In genomic region chr16:92928201-92928600, GRCm38 (mm10) we compare ENCODE assay signal across 15 mouse cellular contexts.
A peak's percentile ranks its signal among the peaks of the same experiment; 100 is the strongest.
DNase-seq lines count a peak whose midpoint lies in the region; ATAC-seq and TF ChIP-seq lines count a peak whose summit lies in the region.
"Had no signal": no experiment of that assay in that cellular context is flagged by ENCODE, and none has a peak within 500 bp of the region (broad histone marks: within the 10 kb centered on the region; RNA-seq: fewer than 3 reads in every experiment).

No protein-coding gene starts in this region.

- no peak overlapping the region for H3K9ac ChIP-seq in embryonic facial prominence, embryonic 14.5 days (ENCODE audit: low read depth, low read length)
- no peak overlapping the region for H3K9ac ChIP-seq in neural tube, embryonic 11.5 days (ENCODE audit: low read length)
- no peak overlapping the region for H3K9ac ChIP-seq in liver, postnatal 0 days (replicated peaks)
- H3K9ac ChIP-seq: forebrain, embryonic 12.5 days; neural tube, embryonic 12.5 days had no signal

- TF ChIP-seq EP300 in liver, postnatal 0 days (IDR thresholded peaks at IDR 0.05; ENCODE audit: low read depth): no peak

- ATAC-seq in CD4-positive, CD25-positive, alpha-beta regulatory T cell, adult 4 months: peak; percentile 76
- ATAC-seq in embryonic facial prominence, embryonic 14.5 days (ENCODE audit: low read depth): peak; percentile 68; the same call in 1 of the 2 replicates
- no peak for ATAC-seq in neural tube, embryonic 11.5 days (ENCODE audit: insufficient read depth, low FRiP score, low TSS enrichment)
- ATAC-seq in liver, postnatal 0 days: no peak

- peak; percentile 62 to 74 for DNase-seq in cerebellum, postnatal 10 days
- DNase-seq in cerebellum, adult 2 months: no peak
- peak; percentile 58 for DNase-seq in embryonic facial prominence, embryonic 14.5 days (ENCODE audit: low spot score)
- peak; percentile 14 for DNase-seq in neural tube, embryonic 11.5 days (ENCODE audit: low spot score)
- no peak for DNase-seq in layer of hippocampus, adult 9-10 months (ENCODE audit: low spot score)
- no peak for DNase-seq in liver, postnatal 0 days
- DNase-seq in layer of hippocampus, adult 8-10 months (ENCODE audit: low spot score in 2 of 2): no peak
- DNase-seq: adrenal gland, postnatal 10 days; cerebellum, adult 11-12 months; gastrocnemius, postnatal 36 days; heart, postnatal 36 days had no signal

- 35% methylated on average over 7 of the region's 7 CpGs for WGBS in cerebellum, adult 2 months
- 26% methylated on average over 7 of the region's 7 CpGs for WGBS in embryonic facial prominence, embryonic 14.5 days
- 39% methylated on average over 6 of the region's 7 CpGs for WGBS in neural tube, embryonic 11.5 days
- 39% methylated on average over 7 of the region's 7 CpGs for WGBS in liver, postnatal 0 days (ENCODE audit: insufficient replicate concordance)

- H3K9me3 ChIP-seq in embryonic facial prominence, embryonic 14.5 days (ENCODE audit: control insufficient read depth, low read length): no peaks in the 10 kb centered on the region
- no peaks in the 10 kb centered on the region for H3K9me3 ChIP-seq in neural tube, embryonic 11.5 days (ENCODE audit: control insufficient read depth, low read length)
- no peaks in the 10 kb centered on the region for H3K9me3 ChIP-seq in liver, postnatal 0 days (ENCODE audit: low read length)
- H3K9me3 ChIP-seq: forebrain, embryonic 12.5 days; neural tube, embryonic 12.5 days had no signal

- H3K27ac ChIP-seq in cerebellum, adult 2 months (ENCODE audit: insufficient read depth, low read length): no peak overlapping the region
- H3K27ac ChIP-seq in embryonic facial prominence, embryonic 14.5 days (replicated peaks; ENCODE audit: low read depth, low read length): no peak overlapping the region
- no peak overlapping the region for H3K27ac ChIP-seq in neural tube, embryonic 11.5 days (ENCODE audit: low read depth, low read length)
- no peak overlapping the region for H3K27ac ChIP-seq in liver, postnatal 0 days (ENCODE audit: low read depth)
- H3K27ac ChIP-seq: forebrain, embryonic 12.5 days; kidney, postnatal 0 days; neural tube, embryonic 12.5 days had no signal

- H3K4me2 ChIP-seq in embryonic facial prominence, embryonic 14.5 days (ENCODE audit: low read depth, low read length): no peak overlapping the region
- H3K4me2 ChIP-seq in neural tube, embryonic 11.5 days (ENCODE audit: low read depth): no peak overlapping the region
- H3K4me2 ChIP-seq in liver, postnatal 0 days (ENCODE audit: low read depth, low read length): no peak overlapping the region
- H3K4me2 ChIP-seq: forebrain, embryonic 12.5 days; neural tube, embryonic 12.5 days had no signal

- H3K36me3 ChIP-seq in embryonic facial prominence, embryonic 14.5 days (ENCODE audit: control insufficient read depth, insufficient read depth, low read length): no peaks in the 10 kb centered on the region
- no peaks in the 10 kb centered on the region for H3K36me3 ChIP-seq in neural tube, embryonic 11.5 days (ENCODE audit: control insufficient read depth, insufficient read depth, low read length)
- no peaks in the 10 kb centered on the region for H3K36me3 ChIP-seq in liver, postnatal 0 days (replicated peaks; ENCODE audit: insufficient read depth, low read length)
- H3K36me3 ChIP-seq: forebrain, embryonic 12.5 days; neural tube, embryonic 12.5 days had no signal

- TF ChIP-seq POLR2A in cerebellum, adult 2 months (IDR thresholded peaks at IDR 0.05; ENCODE audit: borderline replicate concordance, insufficient read depth, low read length): no peak

- H3K27me3 ChIP-seq in cerebellum, adult 2 months (ENCODE audit: control insufficient read depth, insufficient read depth, low read length): no peaks in the 10 kb centered on the region
- H3K27me3 ChIP-seq in embryonic facial prominence, embryonic 14.5 days (replicated peaks; ENCODE audit: control insufficient read depth, insufficient read depth, low read length): no peaks in the 10 kb centered on the region; the same call in 1 of the 2 replicates
- H3K27me3 ChIP-seq in neural tube, embryonic 11.5 days (ENCODE audit: control insufficient read depth, insufficient read depth, low read length): no peaks in the 10 kb centered on the region
- H3K27me3 ChIP-seq in liver, postnatal 0 days (ENCODE audit: insufficient read depth, low read length): no peaks in the 10 kb centered on the region
- H3K27me3 ChIP-seq: forebrain, embryonic 12.5 days; neural tube, embryonic 12.5 days had no signal

- TF ChIP-seq CTCF in cerebellum, adult 2 months (IDR thresholded peaks at IDR 0.05; ENCODE audit: borderline replicate concordance, insufficient read depth, low read depth, low read length): no peak
- TF ChIP-seq CTCF in liver, postnatal 0 days (IDR thresholded peaks at IDR 0.05; ENCODE audit: low read depth): no peak

- H3K4me3 ChIP-seq in cerebellum, adult 2 months (replicated peaks; ENCODE audit: insufficient read depth, low read depth, low read length): no peak overlapping the region
- H3K4me3 ChIP-seq in embryonic facial prominence, embryonic 14.5 days (ENCODE audit: low read depth, low read length): no peak overlapping the region
- H3K4me3 ChIP-seq in neural tube, embryonic 11.5 days (ENCODE audit: low read depth, low read length): no peak overlapping the region
- H3K4me3 ChIP-seq in liver, postnatal 0 days (ENCODE audit: low read depth, low read length): no peak overlapping the region
- H3K4me3 ChIP-seq: forebrain, embryonic 12.5 days; neural tube, embryonic 12.5 days had no signal

- H3K4me1 ChIP-seq in cerebellum, adult 2 months (ENCODE audit: control insufficient read depth, insufficient read depth, low read length): peaks cover 7% of the 10 kb centered on the region; the same call in 1 of the 2 replicates
- peaks cover 11% of the 10 kb centered on the region for H3K4me1 ChIP-seq in embryonic facial prominence, embryonic 14.5 days (ENCODE audit: control insufficient read depth, insufficient read depth, low read length)
- H3K4me1 ChIP-seq in neural tube, embryonic 11.5 days (ENCODE audit: control insufficient read depth, insufficient read depth, low read length): no peaks in the 10 kb centered on the region
- H3K4me1 ChIP-seq in liver, postnatal 0 days (ENCODE audit: insufficient read depth): no peaks in the 10 kb centered on the region
- H3K4me1 ChIP-seq: forebrain, embryonic 12.5 days; neural tube, embryonic 12.5 days had no signal

Comparison
In these comparisons a context has a peak if more than half of its experiments do, and no peak if none do; other contexts are left out.
1. DNase-seq: peak in cerebellum, postnatal 10 days (2 of 2), embryonic facial prominence, embryonic 14.5 days (single experiment) and neural tube, embryonic 11.5 days (single experiment); none in cerebellum, adult 2 months (0 of 2), layer of hippocampus, adult 9-10 months (single experiment), liver, postnatal 0 days (single experiment) and layer of hippocampus, adult 8-10 months (0 of 2).
2. ATAC-seq: peak in CD4-positive, CD25-positive, alpha-beta regulatory T cell, adult 4 months (single experiment) and embryonic facial prominence, embryonic 14.5 days (single experiment); none in neural tube, embryonic 11.5 days (single experiment) and liver, postnatal 0 days (single experiment).